Mouse (Mus musculus) lung, postnatal 0 days (tissue): ENCODE measurements around the gene Dcps. TPM values are rescaled to one million over a fixed set of nuclear protein-coding genes. Genes with fewer than 3 reads are reported as not detected.
A peak's percentile ranks its signal among the peaks of the same experiment; 100 is the strongest.

Experiments
- ATAC-seq: fragments of 200-750 bp; cut with Nextera tagmentation; 2 replicates; pipeline ENCODE4 v1.8.0; 2017; ENCODE audit warnings: moderate library complexity
- DNase-seq: peaks from one replicate; pipeline ENCODE4 v3.0.0-alpha.2; 2016; ENCODE audit warnings: low spot score
- H3K27ac ChIP-seq: fragments of 300-500 bp; sonication (generic); 2 replicates; pipeline ENCODE4 v1.5.1; 2014; ENCODE audit warnings: antibody characterized with exemption, mild to moderate bottlenecking, low read length, mixed read lengths
- H3K27me3 ChIP-seq: fragments of 300-500 bp; sonication (generic); replicated peaks from 2 replicates; pipeline ENCODE4 v1.6.1; 2014; ENCODE audit warnings: low read length, mixed read lengths; ENCODE audit not compliant: insufficient read depth
- H3K36me3 ChIP-seq: fragments of 300-500 bp; sonication (generic); 2 replicates; pipeline ENCODE4 v1.6.1; 2014; ENCODE audit warnings: low read length, mixed read lengths; ENCODE audit not compliant: insufficient read depth
- H3K4me1 ChIP-seq: fragments of 300-500 bp; sonication (generic); 2 replicates; pipeline ENCODE4 v1.6.1; 2014; ENCODE audit warnings: antibody characterized with exemption, low read depth, low read length, mixed read lengths; ENCODE audit not compliant: insufficient read depth
- H3K4me2 ChIP-seq: fragments of 300-500 bp; sonication (generic); replicated peaks from 2 replicates; pipeline ENCODE4 v1.6.1; 2014; ENCODE audit warnings: low read depth, mild to moderate bottlenecking, low read length, moderate library complexity, mixed read lengths
- H3K4me3 ChIP-seq: fragments of 300-500 bp; sonication (generic); 2 replicates; pipeline ENCODE4 v1.5.1; 2014; ENCODE audit warnings: low read depth, low read length
- H3K9ac ChIP-seq: fragments of 300-500 bp; sonication (generic); replicated peaks from 2 replicates; pipeline ENCODE4 v1.6.1; 2014; ENCODE audit warnings: low read depth, mild to moderate bottlenecking
- H3K9me3 ChIP-seq: fragments of 300-500 bp; sonication (generic); 2 replicates; pipeline ENCODE4 v1.6.1; 2016; ENCODE audit warnings: low read length, mixed read lengths
- CTCF ChIP-seq: IDR thresholded peaks from 2 replicates; pipeline ENCODE4 v1.5.1; 2016; ENCODE audit warnings: antibody characterized with exemption, mild to moderate bottlenecking
- EP300 ChIP-seq: IDR thresholded peaks from 2 replicates; pipeline ENCODE4 v1.6.1; 2016; ENCODE audit warnings: antibody characterized with exemption, mild to moderate bottlenecking, control low read depth
- WGBS: fragments of 180-500 bp; shearing (Covaris S2); extraction: QIAGEN DNeasy Blood & Tissue Kit; methylation state at CpG from one replicate; pipeline ENCODE4 v1.1.7; 2014; 5-methylcytosine and 5-hydroxymethylcytosine counted together
- polyA plus RNA-seq: library from polyadenylated mRNA; unstranded; fragments of >200 nt; fragmentation: Nextera tagmentation; extraction: Ambion mirVana; gene quantifications from 2 replicates; pipeline ENCODE4 v1.2.1, GENCODE M21; 2015

Gene Dcps
- 39.4 and 44.4 TPM in 2 replicates for polyA plus RNA-seq

DNA sequence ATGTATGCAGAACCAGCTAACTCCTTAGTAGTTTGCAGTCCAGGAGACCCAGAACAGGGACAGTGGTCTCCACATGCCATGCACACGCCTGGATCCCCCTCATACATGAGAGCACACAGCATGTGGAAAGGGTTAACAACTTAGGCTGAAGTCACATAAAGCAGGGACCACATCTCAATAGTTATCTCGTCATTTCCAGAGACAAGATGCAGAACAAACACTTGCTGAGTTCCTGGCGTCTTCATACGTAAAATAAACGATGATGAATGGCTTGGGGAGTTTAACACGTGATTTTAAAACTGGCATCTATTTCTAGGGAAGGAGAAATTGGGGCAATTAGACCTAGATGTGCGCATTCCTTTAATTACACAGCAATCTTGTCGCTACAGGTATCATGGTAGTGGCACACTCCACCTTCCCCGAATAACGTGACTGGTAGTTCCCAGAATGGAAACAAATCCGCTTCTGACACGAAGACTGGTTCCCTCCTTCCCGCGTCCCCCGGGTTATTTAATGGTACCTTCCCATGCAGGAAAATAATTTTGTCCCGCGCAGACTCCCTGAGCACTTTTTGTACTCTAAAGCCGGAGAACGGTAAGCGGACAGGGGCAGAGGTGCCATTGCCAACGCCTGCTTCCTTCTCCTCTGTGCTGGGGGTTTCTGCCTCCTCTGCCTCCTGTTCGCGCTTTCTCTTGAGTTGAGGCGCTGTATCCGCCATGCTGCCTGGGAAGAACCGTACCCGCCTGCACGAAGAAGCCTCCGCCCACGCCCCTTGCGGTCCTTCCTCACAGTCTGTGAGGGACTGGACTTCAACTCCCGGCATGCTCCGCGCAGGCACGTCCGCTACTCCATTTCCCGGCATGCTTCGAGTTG, at the start of gene Dcps:
Dcps (minus strand) TSS at position 811 of the 873 bp plus-strand sequence.
- peak within 1 kb of the TSS; percentile 66 for H3K4me2 ChIP-seq
- TF ChIP-seq CTCF = peak; percentile 56
- peak; percentile 61 for TF ChIP-seq EP300
- H3K9me3 ChIP-seq = no peaks in the 10 kb centered on the region
- H3K36me3 ChIP-seq = no peaks in the 10 kb centered on the region
- no peaks in the 10 kb centered on the region for H3K27me3 ChIP-seq
- DNase-seq (peak; percentile 98), ATAC-seq (peak; percentile 99)
- peaks cover 7% of the 10 kb centered on the region; the same call in 1 of the 2 replicates for H3K4me1 ChIP-seq
- under 1% methylated on average over 38 of the region's 38 CpGs for WGBS
- peak within 1 kb of the TSS; percentile 49 for H3K9ac ChIP-seq
- peak within 1 kb of the TSS; percentile 89 for H3K27ac ChIP-seq
- peak within 1 kb of the TSS; percentile 67 for H3K4me3 ChIP-seq

GRCm38 (mm10) chr9:35223466-35223865, 47.6 kb upstream of the Dcps start:
- Histone ChIP-seq H3K9ac (no peak overlapping the region), H3K27me3 (no peaks in the 10 kb centered on the region), H3K36me3 (peaks cover 7% of the 10 kb centered on the region; the same call in 1 of the 2 replicates), H3K9me3 (no peaks in the 10 kb centered on the region), H3K4me3 (no peak overlapping the region), H3K27ac (no peak overlapping the region), H3K4me2 (no peak overlapping the region), H3K4me1 (no peaks in the 10 kb centered on the region)
- 90% methylated on average over 3 of the region's 3 CpGs for WGBS
- TF ChIP-seq EP300 (no peak), CTCF (no peak)
- no peak for DNase-seq
- no peak for ATAC-seq

- ATAC-seq = no peak
- TF ChIP-seq EP300 = no peak
- TF ChIP-seq CTCF = no peak
- Histone ChIP-seq H3K36me3 (peaks cover 20% of the 10 kb centered on the region; the same call in 1 of the 2 replicates), H3K4me3 (no peak overlapping the region), H3K4me2 (no peak overlapping the region), H3K9ac (no peak overlapping the region), H3K27ac (no peak overlapping the region), H3K9me3 (no peaks in the 10 kb centered on the region), H3K4me1 (no peaks in the 10 kb centered on the region), H3K27me3 (no peaks in the 10 kb centered on the region)
- 46% methylated on average over 1 of the region's 1 CpGs for WGBS
- no peak for DNase-seq
These were observed 42.1 kb upstream of the Dcps start for GRCm38 (mm10) chr9:35217963-35218362.

DNA sequence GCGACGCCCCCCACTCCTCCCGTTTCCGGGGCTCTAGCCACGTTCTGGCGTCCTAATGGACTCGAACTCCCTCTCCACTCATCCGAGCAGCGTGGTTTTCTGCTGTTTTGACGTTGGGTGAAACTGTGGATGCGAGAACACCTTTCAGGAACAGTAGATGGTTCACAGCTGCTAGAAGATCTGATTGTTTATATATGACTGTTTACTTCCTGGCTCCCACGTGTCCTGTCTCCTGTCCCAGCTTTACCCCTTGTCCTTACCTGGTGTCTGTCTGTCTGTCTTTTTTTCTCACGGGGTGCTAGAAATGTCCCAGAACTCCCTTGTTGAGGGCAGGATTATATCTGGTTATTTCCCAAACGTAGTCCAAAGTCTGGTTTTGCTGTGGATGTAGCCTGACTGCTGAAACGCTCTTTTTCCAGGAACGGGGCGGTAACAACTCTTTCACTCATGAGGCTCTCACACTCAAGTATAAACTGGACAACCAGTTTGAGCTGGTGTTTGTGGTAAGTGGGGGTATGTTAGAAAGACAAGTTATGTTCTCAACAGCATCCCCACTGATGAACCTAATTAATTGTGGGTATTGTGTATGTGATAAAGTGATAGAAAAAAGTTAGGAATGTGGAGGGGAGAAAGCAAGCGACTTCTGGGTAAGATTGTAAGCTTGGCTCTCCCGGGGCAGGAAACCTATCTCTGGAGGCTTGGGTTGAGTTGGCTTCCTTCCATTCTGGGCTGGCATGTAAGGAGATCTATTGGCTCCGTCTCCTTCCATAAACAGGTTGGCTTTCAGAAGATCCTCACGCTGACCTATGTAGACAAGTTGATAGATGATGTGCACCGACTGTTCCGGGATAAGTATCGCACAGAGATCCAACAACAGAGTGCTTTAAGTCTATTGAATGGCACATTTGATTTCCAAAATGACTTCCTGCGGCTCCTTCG, 36.0 kb upstream of the Dcps start:
- WGBS = 20% methylated on average over 26 of the region's 26 CpGs
- Histone ChIP-seq H3K9me3 (no peaks in the 10 kb centered on the region), H3K9ac (peak overlapping the region; percentile 88), H3K27ac (peak overlapping the region; percentile 85), H3K27me3 (no peaks in the 10 kb centered on the region), H3K4me2 (peak overlapping the region; percentile 68), H3K4me1 (peaks cover 7% of the 10 kb centered on the region; the same call in 1 of the 2 replicates), H3K4me3 (peak overlapping the region; percentile 87), H3K36me3 (peaks cover 19% of the 10 kb centered on the region)
- peak; percentile 41 for DNase-seq
- ATAC-seq = no peak
- TF ChIP-seq EP300 = 0 out of 2 replicates have a peak, but pooled peaks have one; percentile 23
- TF ChIP-seq CTCF = no peak

DNA sequence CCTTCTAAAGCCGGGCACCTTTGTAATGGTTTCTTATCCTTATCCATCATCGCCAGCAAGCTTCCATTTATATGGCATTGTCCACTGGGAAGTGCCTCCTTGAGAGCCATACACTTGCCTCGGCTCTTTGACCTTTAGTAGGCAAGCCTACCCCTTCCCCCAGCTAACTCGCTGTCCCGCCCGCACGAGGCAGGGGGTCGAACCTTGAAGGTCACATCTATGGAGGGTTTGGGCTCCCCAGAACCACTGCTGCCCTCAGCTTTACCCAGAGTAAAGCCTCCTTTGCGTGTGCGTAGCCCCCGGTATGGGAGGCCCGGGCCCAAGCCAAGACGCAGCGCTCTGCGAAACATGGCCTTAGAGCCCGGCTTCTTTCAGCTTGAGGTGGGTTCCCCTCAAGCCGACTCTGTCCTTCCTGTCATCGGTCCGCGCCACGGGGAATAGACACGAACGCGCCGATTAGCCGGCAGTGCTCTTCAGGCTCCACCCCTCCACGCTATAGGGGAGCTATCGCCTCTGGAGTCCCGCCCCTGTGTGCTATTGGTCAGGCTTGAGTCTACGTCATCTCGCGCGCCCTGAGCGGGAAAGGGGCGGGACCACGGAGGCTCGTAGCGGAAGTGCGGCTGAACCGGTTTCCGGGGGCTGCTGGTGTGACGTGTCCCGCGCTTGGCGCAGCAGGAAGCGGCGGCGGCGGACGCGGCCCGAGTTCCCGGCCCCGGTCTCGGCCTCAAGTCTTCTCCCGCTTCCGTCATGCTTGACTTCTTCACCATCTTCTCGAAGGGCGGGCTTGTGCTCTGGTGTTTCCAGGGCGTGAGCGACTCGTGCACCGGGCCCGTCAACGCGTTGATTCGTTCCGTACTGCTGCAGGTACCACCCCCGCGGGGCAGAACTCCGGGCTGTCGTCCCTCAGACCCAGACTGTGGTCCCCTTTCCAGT, 34.9 kb upstream of the Dcps start, which contains the start of gene Foxred1:
Foxred1 (minus strand) TSS at position 514 of the 933 bp plus-strand sequence.
- Histone ChIP-seq H3K27me3 (no peaks in the 10 kb centered on the region), H3K9me3 (no peaks in the 10 kb centered on the region), H3K4me3 (peak within 1 kb of the TSS; percentile 87), H3K4me2 (peak within 1 kb of the TSS; percentile 93), H3K27ac (peak within 1 kb of the TSS; percentile 92), H3K36me3 (peaks cover 19% of the 10 kb centered on the region), H3K4me1 (peaks cover 7% of the 10 kb centered on the region; the same call in 1 of the 2 replicates), H3K9ac (peak within 1 kb of the TSS; percentile 88)
- ATAC-seq (peak; percentile 100), DNase-seq (peak; percentile 100)
- TF ChIP-seq CTCF (no peak), EP300 (no peak)
- WGBS = 1% methylated on average over 67 of the region's 72 CpGs
